Comparison of ENCODE assay signal across 12 mouse cellular contexts in genomic region chr2:75002562-75002961, GRCm38 (mm10).
DNase-seq lines count a peak whose midpoint lies in the region; ATAC-seq and TF ChIP-seq lines count a peak whose summit lies in the region.
"Had no signal": no experiment of that assay in that cellular context is flagged by ENCODE, and none has a peak within 500 bp of the region (broad histone marks: within the 10 kb centered on the region; RNA-seq: fewer than 3 reads in every experiment).

No protein-coding gene starts in this region.

- H3K27ac ChIP-seq in lung, postnatal 0 days (ENCODE audit: low read length), result no peak overlapping the region
- H3K27ac ChIP-seq in neural tube, embryonic 14.5 days (ENCODE audit: low read depth, low read length), result no peak overlapping the region
- H3K27ac ChIP-seq: embryonic facial prominence, embryonic 12.5 days; liver, embryonic 14.5 days had no signal

- H3K9ac ChIP-seq in lung, postnatal 0 days (replicated peaks; ENCODE audit: low read depth), result no peak overlapping the region
- H3K9ac ChIP-seq in neural tube, embryonic 14.5 days (replicated peaks; ENCODE audit: low read depth, low read length), result no peak overlapping the region
- H3K9ac ChIP-seq: embryonic facial prominence, embryonic 12.5 days; liver, embryonic 14.5 days had no signal

- ATAC-seq in lung, postnatal 0 days, result no peak
- peak; percentile 38; the same call in 1 of the 2 replicates for ATAC-seq in neural tube, embryonic 14.5 days (ENCODE audit: low read depth)
- ATAC-seq: intestine, postnatal 0 days had no signal

- H3K4me3 ChIP-seq in lung, postnatal 0 days (ENCODE audit: low read depth, low read length), result no peak overlapping the region
- no peak overlapping the region for H3K4me3 ChIP-seq in lung, adult 2 months (replicated peaks; ENCODE audit: extremely low read depth, low read depth, low read length)
- H3K4me3 ChIP-seq in neural tube, embryonic 14.5 days (ENCODE audit: low read depth, low read length), result no peak overlapping the region
- H3K4me3 ChIP-seq: embryonic facial prominence, embryonic 12.5 days had no signal

- intact Hi-C loops in heart, postnatal 25 days (cut with DNase I), result loop anchor here (5.0 kb wide), 1 partner anchor 35 kb away; no protein-coding TSS in a partner anchor

- no peak for TF ChIP-seq CTCF in lung, postnatal 0 days (IDR thresholded peaks at IDR 0.05)
- no peak for TF ChIP-seq CTCF in lung, adult 2 months (IDR thresholded peaks at IDR 0.05; ENCODE audit: insufficient read depth, low read length)

- H3K27me3 ChIP-seq in lung, postnatal 0 days (replicated peaks; ENCODE audit: insufficient read depth, low read length), result no peaks in the 10 kb centered on the region
- H3K27me3 ChIP-seq in neural tube, embryonic 14.5 days (ENCODE audit: control insufficient read depth, insufficient read depth, low read length), result no peaks in the 10 kb centered on the region

- no peak overlapping the region for H3K4me2 ChIP-seq in lung, postnatal 0 days (replicated peaks; ENCODE audit: low read depth, low read length)
- H3K4me2 ChIP-seq in neural tube, embryonic 14.5 days (ENCODE audit: low read depth, low read length), result peak overlapping the region; percentile 28; the same call in 1 of the 2 replicates
- H3K4me2 ChIP-seq: embryonic facial prominence, embryonic 12.5 days had no signal

- 73% methylated on average over 12 of the region's 12 CpGs for WGBS in lung, postnatal 0 days
- 57% methylated on average over 12 of the region's 12 CpGs for WGBS in lung, adult 2 months
- 47% methylated on average over 12 of the region's 12 CpGs for WGBS in neural tube, embryonic 14.5 days

- no peak for TF ChIP-seq POLR2A in lung, adult 2 months (IDR thresholded peaks at IDR 0.05; ENCODE audit: borderline replicate concordance, extremely low read depth, low read depth, low read length)

- no peak for TF ChIP-seq EP300 in lung, postnatal 0 days (IDR thresholded peaks at IDR 0.05)

- no peaks in the 10 kb centered on the region for H3K4me1 ChIP-seq in lung, postnatal 0 days (ENCODE audit: insufficient read depth, low read depth, low read length)
- no peaks in the 10 kb centered on the region for H3K4me1 ChIP-seq in lung, adult 2 months (ENCODE audit: control insufficient read depth, insufficient read depth, low read length)
- peaks cover 17% of the 10 kb centered on the region; the same call in 1 of the 2 replicates for H3K4me1 ChIP-seq in neural tube, embryonic 14.5 days (ENCODE audit: control insufficient read depth, insufficient read depth, low read length)

- H3K9me3 ChIP-seq in lung, postnatal 0 days (ENCODE audit: low read length), result no peaks in the 10 kb centered on the region
- H3K9me3 ChIP-seq in neural tube, embryonic 14.5 days (ENCODE audit: control insufficient read depth, low read length), result no peaks in the 10 kb centered on the region
- H3K9me3 ChIP-seq: embryonic facial prominence, embryonic 12.5 days had no signal

- peak; percentile 7 to 13 for DNase-seq in cerebellum, postnatal 25 days
- no peak for DNase-seq in cerebellum, adult 8-10 months
- DNase-seq in lung, postnatal 0 days (ENCODE audit: low spot score), result peak; percentile 8
- DNase-seq in lung, adult 2 months, result no peak
- DNase-seq in heart, postnatal 25 days (ENCODE audit: low spot score), result peak; percentile 45
- DNase-seq in thymus, postnatal 25 days, result no peak
- no peak for DNase-seq in urinary bladder, postnatal 14 days (ENCODE audit: low spot score)
- DNase-seq: gastrocnemius, postnatal 25 days had no signal

- H3K36me3 ChIP-seq in lung, postnatal 0 days (ENCODE audit: insufficient read depth, low read length), result no peaks in the 10 kb centered on the region
- H3K36me3 ChIP-seq in neural tube, embryonic 14.5 days (ENCODE audit: control insufficient read depth, insufficient read depth, low read length), result no peaks in the 10 kb centered on the region
- H3K36me3 ChIP-seq: embryonic facial prominence, embryonic 12.5 days had no signal

Comparison
In these comparisons a context has a peak if more than half of its experiments do, and no peak if none do; other contexts are left out.
1. DNase-seq: peak in cerebellum, postnatal 25 days (2 of 2), lung, postnatal 0 days (single experiment) and heart, postnatal 25 days (single experiment); none in cerebellum, adult 8-10 months (single experiment), lung, adult 2 months (single experiment), thymus, postnatal 25 days (single experiment) and urinary bladder, postnatal 14 days (single experiment).